Mouse (Mus musculus): ENCODE data around the gene Idh2.

Gene Idh2

DNA sequence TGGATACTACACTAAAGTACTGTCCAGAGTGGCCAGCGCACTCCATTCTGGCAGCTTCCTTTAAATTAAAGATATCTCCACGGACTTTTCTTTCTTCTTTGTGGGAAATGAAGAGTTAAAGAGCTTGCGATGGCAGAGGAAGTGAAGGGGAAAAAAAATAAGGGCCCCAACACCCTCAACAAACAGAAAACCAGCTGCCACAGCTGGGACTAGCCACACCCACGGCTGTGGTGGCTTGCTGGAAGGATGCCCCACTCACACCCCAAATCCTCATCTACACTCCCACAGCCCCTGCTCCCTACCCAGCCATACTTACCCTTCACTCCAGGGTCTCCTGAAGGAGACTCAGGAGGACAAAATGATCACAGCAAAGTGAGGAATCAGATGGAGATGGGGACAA, 7.9 kb upstream of the Idh2 start:
- peak; percentile 59 for DNase-seq (ENCODE audit: low spot score)

DNA sequence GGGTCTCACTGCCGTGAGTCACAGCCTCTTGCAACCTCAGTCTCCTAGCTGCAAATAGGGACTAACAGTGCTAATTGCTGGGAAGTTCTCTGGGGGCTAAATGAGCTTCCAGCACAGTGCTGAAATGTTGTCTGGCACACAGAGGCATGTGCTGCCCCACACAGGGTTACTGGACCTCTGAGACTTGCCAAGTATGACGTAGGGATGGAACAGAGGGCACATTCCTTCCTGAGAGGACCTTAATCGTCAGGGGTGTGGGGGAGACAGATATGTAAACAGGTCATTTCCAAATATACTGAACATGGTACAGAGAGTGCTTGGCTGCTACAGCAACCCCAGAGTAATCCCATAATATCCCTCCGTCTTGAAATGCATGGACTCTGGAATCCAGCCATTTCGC, 5.9 kb upstream of the Idh2 start:
- DNase-seq (ENCODE audit: low spot score) = no peak

DNA sequence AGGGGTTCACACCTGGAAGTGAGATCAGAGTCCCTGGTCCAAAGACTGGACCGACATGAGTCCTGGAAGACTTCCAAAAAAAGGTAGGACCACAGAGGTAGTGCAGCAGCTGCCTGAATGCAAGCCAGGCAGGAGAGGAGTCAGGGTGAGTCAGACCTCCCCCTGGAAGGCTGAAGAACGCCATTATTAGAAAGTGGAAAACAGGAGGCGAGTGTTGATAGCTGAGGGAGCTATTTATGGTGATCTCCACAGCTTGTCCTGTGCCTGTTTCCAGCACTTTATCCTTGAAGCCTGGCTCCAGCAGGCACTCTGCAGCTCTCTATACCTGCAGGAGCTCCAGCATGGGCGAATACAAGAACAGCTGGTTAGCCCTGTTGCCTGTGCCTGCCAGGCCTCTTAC, 4.0 kb upstream of the Idh2 start:
- DNase-seq (ENCODE audit: low spot score) = no peak

DNA sequence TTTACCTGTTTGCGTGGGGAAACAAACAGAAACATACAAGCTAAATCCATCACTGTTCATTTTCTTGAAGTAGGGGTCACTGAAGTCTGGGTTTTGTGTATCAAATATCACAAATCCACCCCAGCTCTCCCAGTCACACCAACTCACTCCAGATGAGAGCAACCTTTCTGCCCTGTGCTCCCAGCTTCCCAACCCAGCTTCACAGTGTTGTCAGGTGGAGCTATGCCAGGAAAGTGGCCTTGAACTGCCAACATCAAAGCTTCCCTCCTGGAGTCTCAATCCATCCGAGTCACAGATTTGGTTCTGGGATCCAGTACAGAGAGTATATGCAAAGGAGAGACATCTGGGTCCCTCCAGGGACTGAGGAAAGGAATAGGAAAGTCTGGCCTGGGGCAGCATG, 966 bp upstream of the Idh2 start:
- no peak for DNase-seq (ENCODE audit: low spot score)

DNA sequence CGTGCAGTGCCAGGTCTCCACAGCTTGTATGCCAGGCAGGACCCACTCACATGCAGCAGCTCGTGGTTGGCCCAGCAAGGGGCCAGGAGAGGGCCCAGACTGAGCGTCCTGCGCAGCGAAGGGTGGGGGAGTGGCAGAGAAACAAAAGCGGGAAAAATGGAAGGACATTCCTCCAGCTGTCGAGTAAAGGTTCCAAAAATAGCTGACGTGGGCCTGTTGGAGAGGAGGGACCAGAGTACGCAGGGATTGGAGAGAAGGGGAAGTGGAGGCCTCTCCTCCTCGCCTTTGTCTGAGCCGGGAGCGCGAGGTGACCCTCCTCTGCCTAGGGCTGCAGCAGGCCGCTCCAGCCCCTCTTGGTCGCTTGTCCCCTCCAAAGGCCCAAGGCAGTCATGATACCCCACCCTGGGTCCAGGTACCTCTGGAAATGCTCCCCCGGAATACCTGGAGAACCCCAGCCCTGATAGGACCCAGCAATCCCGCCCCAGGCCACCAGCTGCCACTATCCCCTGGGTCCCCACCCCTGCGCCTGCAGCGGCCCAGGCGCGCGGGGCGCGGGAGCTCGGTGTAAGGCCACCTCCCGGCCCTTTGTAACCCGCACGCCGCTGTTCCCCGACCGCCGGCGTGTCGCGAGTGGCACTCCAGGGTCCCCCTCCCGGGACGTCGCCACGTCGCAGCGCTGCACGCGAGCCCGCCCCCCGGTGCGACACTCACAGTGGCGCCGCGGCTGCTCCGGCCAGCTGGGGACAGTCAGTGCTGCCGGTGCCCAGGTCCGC, 555 bp downstream of the Idh2 start:
- DNase-seq (ENCODE audit: low spot score) = no peak

DNA sequence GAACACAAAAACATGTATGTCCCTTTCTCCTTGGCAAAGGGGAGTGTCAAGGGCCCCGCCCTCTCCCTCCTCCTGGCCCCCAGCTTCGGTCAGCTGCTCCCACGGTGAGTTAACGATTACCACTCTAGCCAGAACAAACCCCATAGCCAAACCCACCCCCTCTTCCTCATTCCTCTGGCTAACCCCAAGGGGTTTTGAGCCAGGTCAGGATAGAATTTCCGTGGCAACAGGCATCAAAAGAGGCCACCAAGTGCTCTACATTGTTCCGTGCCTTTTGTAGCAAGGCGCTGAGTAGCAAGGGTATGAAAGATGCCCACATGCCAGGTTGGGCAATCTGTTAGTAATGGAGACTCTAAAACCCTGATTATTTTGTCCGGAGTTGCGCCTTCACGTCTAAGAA, 1.2 kb downstream of the Idh2 start:
- no peak for DNase-seq (ENCODE audit: low spot score)

DNA sequence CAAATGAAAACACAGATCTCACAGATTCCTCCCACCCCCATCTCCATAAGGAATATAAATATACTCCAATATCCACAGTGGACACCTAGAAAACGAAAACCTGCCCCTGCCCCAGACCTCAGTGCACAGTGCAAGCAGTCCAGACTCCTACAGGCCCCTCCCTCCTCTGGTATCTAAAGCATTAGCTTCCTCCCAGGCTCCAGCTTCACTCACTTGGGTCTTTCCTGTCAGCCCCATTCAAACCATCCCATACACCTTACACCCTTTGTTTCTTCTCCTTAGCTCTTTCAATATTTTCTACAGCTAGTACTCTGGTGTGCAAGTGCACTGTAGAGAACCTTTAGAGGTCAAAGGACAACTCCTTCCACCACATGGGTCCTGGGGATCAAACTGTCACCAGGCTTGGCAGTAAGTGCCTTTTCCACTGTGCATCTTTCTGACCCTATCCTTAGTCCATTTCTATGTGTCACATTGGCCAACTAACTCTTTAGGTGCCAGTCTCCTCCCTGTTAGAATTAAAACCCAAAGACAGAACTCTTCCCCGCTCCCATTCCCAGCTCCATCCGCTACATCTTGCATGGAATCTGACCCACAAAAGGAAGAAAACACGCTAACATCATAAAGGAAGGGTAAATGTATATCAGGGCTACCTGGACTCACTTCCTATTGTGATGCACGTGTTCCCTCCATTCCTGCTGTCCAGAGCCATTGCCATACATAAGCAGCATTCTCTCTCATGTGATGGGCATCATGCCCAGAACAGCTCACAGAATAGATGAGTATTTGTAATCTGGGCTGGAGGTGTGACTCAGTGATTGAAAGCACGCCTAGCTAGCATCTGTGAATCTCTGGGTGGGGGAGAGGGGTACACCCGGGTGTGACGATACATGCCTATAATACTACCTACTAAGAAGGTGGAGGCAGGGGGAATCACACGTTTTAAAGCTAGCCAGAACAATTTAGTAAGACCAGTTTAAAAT, 3.8 kb downstream of the Idh2 start:
- DNase-seq (ENCODE audit: low spot score) = no peak

DNA sequence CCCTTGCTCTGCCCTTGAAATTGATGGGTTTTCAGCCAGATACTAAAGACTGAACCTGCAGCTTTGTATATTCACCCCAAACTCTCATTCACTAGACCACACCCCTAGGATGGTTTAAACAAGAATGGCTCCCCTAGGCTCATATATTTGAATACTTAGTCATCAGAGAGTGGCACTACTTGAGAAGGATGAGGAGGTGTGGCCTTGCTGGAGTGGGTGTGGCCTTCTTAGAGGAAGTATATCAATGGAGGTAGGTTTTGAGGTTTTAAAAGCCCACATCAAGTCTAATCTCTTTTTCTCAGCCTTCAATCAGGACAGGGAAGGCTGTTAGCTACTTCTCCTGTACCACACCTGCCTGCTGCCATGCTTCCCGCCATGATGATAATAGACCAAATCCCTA, 8.8 kb downstream of the Idh2 start:
- DNase-seq (ENCODE audit: low spot score) = no peak

DNA sequence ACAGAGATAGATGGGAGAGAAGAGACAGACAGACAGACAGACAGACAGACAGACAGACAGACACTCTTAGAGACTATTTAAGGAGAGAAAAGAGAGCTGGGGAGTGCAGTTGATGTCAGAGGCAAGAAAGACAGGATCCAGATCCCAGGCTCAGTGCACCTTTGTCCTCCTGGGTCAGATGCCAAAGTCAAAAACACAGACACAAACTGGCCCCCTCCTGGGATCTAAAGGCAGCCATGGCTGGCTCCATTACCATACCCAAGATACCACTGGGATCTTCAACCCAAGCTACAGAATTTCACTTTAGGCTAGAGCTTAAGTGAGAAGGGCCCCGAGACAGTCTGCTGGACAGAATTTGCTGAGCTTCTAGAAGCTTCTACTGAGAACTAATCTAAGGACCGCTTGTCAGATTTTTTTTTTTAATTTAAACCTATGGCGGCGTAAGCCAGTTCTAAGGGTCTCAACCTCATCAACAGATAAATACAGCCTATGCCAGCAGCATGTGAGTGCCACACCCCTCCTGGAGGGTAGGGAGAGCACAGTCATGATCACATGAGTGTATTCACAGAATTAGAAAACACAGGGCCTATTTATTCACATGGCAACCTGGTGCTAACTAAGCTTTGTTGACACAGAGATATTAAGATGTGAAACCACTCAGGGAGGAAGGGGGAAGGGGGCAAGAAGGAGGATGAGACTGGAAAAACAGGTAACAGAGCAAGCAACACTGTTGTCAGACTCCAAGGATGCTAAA, 9.4 kb downstream of the Idh2 start:
- DNase-seq (ENCODE audit: low spot score) = no peak

DNA sequence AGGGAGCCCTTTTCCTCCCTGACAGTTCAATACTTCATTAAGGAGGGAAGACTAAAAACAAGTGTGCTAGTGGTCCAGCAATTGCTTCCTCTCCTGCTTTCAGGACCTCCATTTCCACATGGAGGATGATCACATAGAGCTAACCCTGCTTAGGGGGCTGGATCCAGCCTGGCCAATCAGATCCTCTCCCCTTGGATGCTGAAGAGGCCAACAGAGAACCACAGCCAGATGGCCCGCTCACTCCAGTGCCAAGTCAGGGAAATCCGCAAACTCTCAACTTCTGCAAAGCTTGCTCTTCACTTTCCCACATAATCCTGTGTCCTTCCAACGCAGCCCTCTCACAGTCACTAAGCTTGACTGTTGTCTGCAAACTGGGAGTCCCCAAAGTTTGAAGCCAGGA, 11.9 kb downstream of the Idh2 start:
- no peak for DNase-seq (ENCODE audit: low spot score)

DNA sequence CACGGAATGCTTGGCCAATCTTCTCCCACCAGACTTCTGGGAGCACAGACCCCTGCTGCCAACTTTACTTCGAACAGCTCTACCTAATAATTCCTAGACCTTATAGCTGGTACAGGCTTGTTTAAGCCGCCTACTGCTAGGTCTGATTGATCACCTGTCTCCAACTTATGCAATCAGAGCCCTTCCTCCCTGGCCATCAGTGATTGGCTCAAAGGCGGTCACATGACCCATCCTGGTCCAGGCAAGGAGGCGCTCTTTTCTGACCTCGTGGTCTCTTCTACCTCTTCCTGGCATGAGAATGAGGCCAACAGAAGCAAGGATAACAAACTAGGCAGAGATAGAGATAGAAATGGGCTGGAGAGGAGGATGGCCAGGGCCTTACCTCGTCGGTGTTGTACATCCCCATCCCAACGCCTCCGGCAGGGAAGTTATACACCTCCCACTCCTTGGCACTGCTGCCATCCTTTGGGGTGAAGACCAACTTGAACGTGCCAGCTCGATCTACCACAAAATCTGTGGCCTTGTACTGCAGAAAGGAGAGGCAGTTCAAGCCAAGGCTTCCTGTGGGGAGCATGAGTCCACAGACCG, 16.7 kb downstream of the Idh2 start:
- no peak for DNase-seq (ENCODE audit: low spot score)

DNA sequence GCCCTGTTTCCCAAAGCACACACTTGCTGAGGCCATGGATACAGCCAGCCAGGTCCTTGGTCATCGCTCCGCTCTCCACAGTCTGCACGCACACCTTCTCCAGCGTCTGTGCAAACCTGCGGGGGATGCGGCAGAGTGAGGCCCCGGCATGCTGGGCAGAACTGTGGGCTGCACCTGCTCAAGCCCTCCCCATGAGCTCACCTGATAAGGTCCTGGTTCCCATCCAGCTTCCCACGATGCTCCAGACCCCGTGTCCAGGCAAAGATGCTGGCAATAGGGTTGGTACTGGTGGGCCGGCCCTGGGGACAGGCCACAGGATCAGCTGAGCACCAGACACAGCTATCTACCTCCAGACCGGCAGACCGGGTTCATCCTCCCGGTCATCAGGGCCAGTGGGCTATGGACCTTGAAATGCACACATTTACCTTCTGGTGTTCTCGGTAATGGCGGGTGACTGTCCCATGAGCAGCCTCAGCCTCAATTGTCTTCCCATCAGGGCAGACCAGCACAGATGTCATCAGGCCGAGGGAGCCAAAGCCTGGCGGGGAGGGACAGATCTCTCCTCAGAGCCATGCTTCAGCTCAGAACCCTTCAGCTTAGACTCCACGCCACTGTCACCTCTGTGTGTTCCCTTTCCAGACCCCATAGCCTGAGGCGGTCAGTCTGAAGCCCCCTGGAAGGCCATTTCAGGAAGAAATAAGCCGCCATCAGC, 19.4 kb downstream of the Idh2 start:
- DNase-seq (ENCODE audit: low spot score) = no peak

DNA sequence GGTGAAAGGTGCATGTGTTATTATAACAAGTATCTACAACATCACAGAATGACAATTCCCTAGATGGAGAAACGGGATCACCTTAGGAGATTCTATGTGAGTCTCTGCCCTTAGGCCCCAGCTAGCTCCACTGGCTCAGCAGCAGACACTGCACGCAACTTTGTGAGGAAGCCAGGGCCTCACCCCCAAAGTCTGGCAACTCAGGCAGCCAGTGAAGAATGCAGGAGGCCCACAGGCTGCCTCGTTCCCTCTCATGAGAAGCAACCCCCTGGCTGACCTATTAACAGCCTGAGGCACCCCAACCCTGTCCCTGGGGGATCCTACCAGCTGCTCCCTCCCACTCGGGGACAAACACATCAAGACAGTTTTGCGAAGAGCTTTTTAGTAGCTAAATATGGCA, 20.7 kb downstream of the Idh2 start:
- DNase-seq (ENCODE audit: low spot score) = no peak

DNA sequence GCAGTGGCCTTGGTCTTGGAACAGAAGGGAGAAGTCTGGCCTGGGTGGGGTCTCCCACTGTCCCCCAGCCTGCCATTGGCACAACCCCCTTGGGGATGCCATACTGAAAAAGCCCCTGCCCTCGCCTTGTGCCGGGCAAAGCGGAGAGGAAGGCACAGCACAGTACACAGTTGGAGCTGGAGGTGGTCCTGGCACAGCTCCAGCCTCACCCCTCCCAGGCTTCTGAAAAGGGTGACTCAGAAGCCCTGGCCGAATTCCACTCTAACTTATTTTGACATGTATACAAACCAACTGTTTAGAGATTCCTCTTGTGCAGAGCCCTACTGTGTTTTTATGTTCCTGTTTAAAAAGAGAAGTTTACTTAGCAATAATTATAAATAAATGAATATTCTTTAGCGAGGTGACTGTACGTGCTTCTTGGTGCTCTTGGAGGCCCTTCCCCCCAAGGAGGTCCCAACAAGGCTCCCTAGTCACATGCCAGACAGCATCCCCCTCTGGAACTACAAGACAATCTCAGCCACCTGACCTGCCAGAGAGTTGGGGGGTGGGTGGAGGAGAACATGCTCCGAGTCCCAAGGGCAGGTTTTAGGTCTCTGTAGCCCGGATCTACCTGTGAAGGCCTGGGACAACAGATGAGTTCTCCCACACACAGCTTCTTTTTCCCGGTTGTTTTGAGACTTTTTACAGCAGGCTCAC, 22.7 kb downstream of the Idh2 start:
- no peak for DNase-seq (ENCODE audit: low spot score)

DNA sequence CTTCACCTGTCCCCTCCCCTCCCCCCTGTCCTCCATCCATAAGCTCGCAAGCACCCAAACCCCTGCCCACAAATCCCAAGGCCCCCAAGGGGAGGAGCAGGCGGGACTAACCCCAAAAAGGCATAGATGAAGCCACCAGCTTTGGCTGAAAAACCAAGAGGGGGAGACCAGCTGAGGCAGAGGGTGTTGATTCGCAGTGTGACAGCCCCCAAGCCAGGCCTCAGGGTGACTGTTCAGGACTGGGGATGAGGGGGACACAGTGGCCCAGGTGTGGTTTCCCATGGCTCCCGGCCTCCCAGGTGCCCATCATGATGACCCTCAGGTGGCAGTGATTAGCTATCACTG, 23.4 kb downstream of the Idh2 start:
- DNase-seq (ENCODE audit: low spot score) = no peak

DNA sequence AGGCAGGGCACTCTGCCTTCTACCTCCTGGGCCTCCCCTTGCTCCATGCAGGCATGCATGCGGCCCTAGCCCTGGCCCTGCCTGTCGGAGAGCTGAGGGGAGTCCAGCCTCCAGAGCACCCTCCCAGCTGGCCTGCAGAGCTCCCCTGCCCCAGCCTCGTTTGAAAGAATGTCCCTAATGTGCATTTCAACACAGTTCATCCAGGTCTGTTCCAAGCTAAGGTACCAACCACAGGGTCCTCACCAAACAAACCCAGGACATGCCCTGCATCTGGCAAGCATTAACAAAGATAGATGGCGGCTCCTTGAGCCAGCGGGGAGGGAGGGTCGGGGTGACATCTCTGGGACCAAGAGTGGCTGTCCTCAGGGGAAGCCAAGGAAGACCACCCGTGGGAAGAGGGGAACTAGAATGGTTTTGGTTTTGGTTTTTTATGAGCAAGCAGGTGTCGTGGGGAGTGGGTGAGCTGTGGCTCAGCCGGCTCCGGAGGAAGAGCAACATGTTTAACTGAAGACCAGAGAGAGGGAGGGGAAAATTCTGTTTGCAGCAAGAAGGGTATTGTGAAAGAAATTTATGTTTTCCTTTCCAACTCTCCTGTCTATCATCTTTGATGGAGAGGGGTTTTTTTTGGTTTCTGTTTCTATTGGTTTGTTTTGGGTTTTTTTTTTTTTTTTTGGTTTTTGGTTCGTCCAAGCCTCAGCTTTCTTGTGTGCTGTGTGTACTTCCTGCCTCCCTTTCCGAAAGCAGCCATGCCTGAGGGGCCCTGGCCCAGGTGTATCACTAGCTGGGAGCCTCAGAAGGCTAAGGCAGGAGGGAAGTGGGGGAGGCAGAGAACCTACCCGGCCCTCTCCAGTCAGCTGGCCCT, 24.0 kb downstream of the Idh2 start:
- DNase-seq (ENCODE audit: low spot score) = peak; percentile 61

DNA sequence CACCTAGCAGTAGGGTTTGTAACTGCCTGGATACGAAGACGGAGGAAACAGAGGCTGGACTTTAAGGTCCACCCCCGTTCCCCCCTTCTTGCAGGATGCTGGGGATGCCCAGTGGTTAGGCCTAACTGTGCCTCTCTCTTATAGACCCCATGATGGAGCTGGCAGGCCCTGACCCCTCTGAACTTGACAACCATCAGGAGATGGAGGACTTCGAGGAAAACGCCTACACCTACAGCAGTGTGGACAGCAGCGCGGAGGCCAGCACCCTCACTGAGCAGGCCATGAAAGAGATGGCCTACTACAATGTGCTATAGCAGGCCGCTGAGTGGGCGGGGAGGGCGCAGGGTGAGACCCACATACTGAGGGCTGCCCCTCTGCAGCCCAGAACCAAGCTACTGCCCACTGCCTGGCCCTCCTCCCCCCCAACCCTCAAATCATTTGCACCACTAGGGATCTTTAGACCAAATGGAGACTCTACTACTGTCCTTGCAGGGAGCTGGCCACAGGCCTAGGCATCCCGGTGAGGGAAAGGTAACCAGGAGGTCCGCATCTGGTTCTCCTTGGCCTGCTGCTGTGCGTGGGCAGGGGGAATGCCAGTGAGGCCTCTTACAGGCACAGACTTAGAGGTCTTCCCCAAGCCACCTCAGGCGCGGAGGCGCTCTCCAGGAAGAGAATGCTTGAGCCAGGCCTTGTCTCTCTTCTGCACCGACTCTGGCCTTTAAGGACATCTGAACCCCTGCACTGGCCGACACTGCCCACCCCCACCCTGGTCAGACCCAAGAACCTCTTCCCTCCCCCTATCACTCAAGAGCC, 24.8 kb downstream of the Idh2 start:
- DNase-seq (ENCODE audit: low spot score) = no peak

DNA sequence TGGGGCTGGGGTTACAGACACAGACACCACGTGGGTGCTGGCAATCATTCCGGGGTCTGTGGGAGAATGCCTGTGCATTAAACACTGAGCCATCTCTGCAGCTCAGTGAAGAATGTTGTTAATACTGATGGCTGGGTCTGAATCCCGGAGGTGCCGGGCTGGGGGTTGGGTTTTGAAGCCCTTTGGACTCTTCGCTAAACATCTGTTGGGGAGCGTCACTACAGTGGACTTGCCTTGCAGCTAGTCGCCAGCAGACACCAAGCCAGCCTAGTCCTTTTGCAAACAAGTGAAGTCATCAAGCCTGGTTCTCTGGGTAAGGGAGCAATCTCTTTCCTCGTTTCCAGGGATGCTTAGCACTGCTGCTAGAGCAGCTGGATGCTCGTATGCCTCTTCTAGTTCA, 27.0 kb downstream of the Idh2 start:
- no peak for DNase-seq (ENCODE audit: low spot score)
